In genomic region chr7:16401991-16402431, GRCm38 (mm10) we compare ENCODE assay signal across 8 mouse cellular contexts. TPM values are rescaled to one million over a fixed set of nuclear protein-coding genes. Genes with fewer than 3 reads are reported as not detected.
DNase-seq lines count a peak whose midpoint lies in the region; ATAC-seq and TF ChIP-seq lines count a peak whose summit lies in the region.

No protein-coding gene starts in this region.

- H3K36me3 ChIP-seq in C2C12 (ENCODE audit: control insufficient read depth, insufficient read depth), result peaks cover 16% of the 10 kb centered on the region
- H3K36me3 ChIP-seq in heart, embryonic 13.5 days, result 0 out of 2 replicates have a peak, but pooled peaks cover 2% of the 10 kb centered on the region
- no peaks in the 10 kb centered on the region for H3K36me3 ChIP-seq in lung, embryonic 15.5 days

- no peaks in the 10 kb centered on the region for H3K27me3 ChIP-seq in C2C12 (ENCODE audit: control insufficient read depth, insufficient read depth, insufficient read length)
- no peaks in the 10 kb centered on the region for H3K27me3 ChIP-seq in heart, embryonic 13.5 days (replicated peaks)
- no peaks in the 10 kb centered on the region for H3K27me3 ChIP-seq in lung, embryonic 15.5 days

- DNase-seq in NIH3T3 (ENCODE audit: low read depth), result peak; percentile 63
- peak; percentile 64 for DNase-seq in embryo, embryonic 10.5 days (ENCODE audit: low spot score)
- DNase-seq in kidney, postnatal 14 days, result peak; percentile 44
- DNase-seq in retina, embryonic 14.5 days (ENCODE audit: low spot score), result peak; percentile 50
- DNase-seq in urinary bladder, postnatal 10 days (ENCODE audit: low spot score), result no peak

- no peak for TF ChIP-seq CTCF in C2C12 (IDR thresholded peaks at IDR 0.05; ENCODE audit: control insufficient read depth, insufficient read depth, insufficient read length)

- H3K4me2 ChIP-seq in heart, embryonic 13.5 days, result peak overlapping the region; percentile 92
- peak overlapping the region; percentile 82 for H3K4me2 ChIP-seq in lung, embryonic 15.5 days

- peak overlapping the region; percentile 100 for H3K27ac ChIP-seq in heart, embryonic 13.5 days (replicated peaks)
- peak overlapping the region; percentile 100 for H3K27ac ChIP-seq in lung, embryonic 15.5 days

- peaks cover 45% of the 10 kb centered on the region for H3K4me1 ChIP-seq in heart, embryonic 13.5 days
- H3K4me1 ChIP-seq in lung, embryonic 15.5 days, result peaks cover 40% of the 10 kb centered on the region

- H3K4me3 ChIP-seq in C2C12 (ENCODE audit: insufficient read depth, poor library complexity, severe bottlenecking), result peak overlapping the region; percentile 85
- peak overlapping the region; percentile 95 for H3K4me3 ChIP-seq in heart, embryonic 13.5 days
- peak overlapping the region; percentile 87 for H3K4me3 ChIP-seq in lung, embryonic 15.5 days

- ATAC-seq in heart, embryonic 13.5 days (ENCODE audit: extremely low read depth, insufficient number of reproducible peaks, low FRiP score, low TSS enrichment), result no peak
- no peak for ATAC-seq in lung, embryonic 15.5 days (ENCODE audit: borderline replicate concordance, extremely low read depth, low FRiP score, low TSS enrichment)

- H3K79me2 ChIP-seq in C2C12 (ENCODE audit: control insufficient read depth, insufficient read depth), result peaks cover 57% of the 10 kb centered on the region

- peaks cover 39% of the 10 kb centered on the region for H3K79me3 ChIP-seq in C2C12 (ENCODE audit: low read depth)

- H3K9me3 ChIP-seq in heart, embryonic 13.5 days, result no peaks in the 10 kb centered on the region
- no peaks in the 10 kb centered on the region for H3K9me3 ChIP-seq in lung, embryonic 15.5 days

- peak overlapping the region; percentile 100 for H3K9ac ChIP-seq in heart, embryonic 13.5 days
- peak overlapping the region; percentile 100 for H3K9ac ChIP-seq in lung, embryonic 15.5 days

- under 1% methylated on average over 17 of the region's 17 CpGs for WGBS in heart, embryonic 13.5 days
- WGBS in lung, embryonic 15.5 days, result 0% methylated on average over 17 of the region's 17 CpGs

- H3ac ChIP-seq in C2C12 (ENCODE audit: control insufficient read depth, insufficient read length, low read depth), result peak overlapping the region; percentile 96

TF ChIP-seq in C2C12, 6 proteins besides CTCF, POLR2A, EP300 and RAD21:
- TF ChIP-seq MYOD1 (IDR thresholded peaks at IDR 0.05; ENCODE audit: control insufficient read depth, insufficient read length, low read depth) (no peak), FOSL1 (IDR thresholded peaks at IDR 0.05; ENCODE audit: insufficient read depth, low read length, poor library complexity, severe bottlenecking) (no peak), MYOG (IDR thresholded peaks at IDR 0.05; ENCODE audit: control insufficient read depth, extremely low read depth, insufficient read length) (no peak), CEBPB (IDR thresholded peaks at IDR 0.05; ENCODE audit: low read depth) (no peak), MAX (IDR thresholded peaks at IDR 0.05) (no peak), USF1 (IDR thresholded peaks at IDR 0.05; ENCODE audit: low read depth) (no peak)
TF ChIP-seq in C2C12: peak in this region for 0.

RNA-seq across cellular contexts. Expression of gene Zc3h4, which starts 1.3 kb away (rescaled TPM):
- polyA plus RNA-seq in C2C12 (2012; fragmentation: generic; extraction: Trizol), result 29.8 TPM
- polyA plus RNA-seq in heart, embryonic 13.5 days (2015; fragmentation: Nextera tagmentation; extraction: Ambion mirVana), result 8.2 and 8.7 TPM in 2 replicates
- 18.0 and 18.4 TPM in 2 replicates for polyA plus RNA-seq in lung, embryonic 15.5 days (2015; fragmentation: Nextera tagmentation; extraction: Ambion mirVana)

RNA-seq across cellular contexts. Expression of gene Sae1, which starts 14.4 kb away (rescaled TPM):
- polyA plus RNA-seq in C2C12 (2012; fragmentation: generic; extraction: Trizol), result 218 TPM
- 210 and 223 TPM in 2 replicates for polyA plus RNA-seq in heart, embryonic 13.5 days (2015; fragmentation: Nextera tagmentation; extraction: Ambion mirVana)
- polyA plus RNA-seq in lung, embryonic 15.5 days (2015; fragmentation: Nextera tagmentation; extraction: Ambion mirVana), result 340 and 341 TPM in 2 replicates

RNA-seq across cellular contexts. Expression of gene Tmem160, which starts 50.6 kb away (rescaled TPM):
- polyA plus RNA-seq in C2C12 (2012; fragmentation: generic; extraction: Trizol), result 81.7 TPM
- 73.2 and 79.2 TPM in 2 replicates for polyA plus RNA-seq in heart, embryonic 13.5 days (2015; fragmentation: Nextera tagmentation; extraction: Ambion mirVana)
- 43.2 and 48.5 TPM in 2 replicates for polyA plus RNA-seq in lung, embryonic 15.5 days (2015; fragmentation: Nextera tagmentation; extraction: Ambion mirVana)
